Mouse (Mus musculus): ENCODE data around the gene Gm14085.

DNA sequence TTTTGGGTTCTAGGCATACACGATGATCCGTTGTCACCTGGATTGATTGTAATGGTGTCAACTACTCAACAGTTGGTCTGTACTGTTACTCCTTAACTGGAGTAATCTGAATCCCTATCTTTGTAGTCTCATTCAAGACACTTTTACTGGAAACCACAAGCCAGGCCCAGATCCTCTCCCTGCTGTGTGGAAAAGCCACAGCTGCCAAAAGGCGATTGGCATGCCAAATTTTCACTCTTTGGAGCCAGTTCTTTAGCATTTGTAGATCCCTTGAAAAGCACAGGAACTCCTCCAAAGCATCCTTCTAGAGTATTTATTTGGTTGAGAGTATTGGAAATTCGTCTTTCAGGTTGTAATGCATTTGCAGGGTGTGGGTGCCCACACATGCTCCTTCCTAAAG lies 86.6 kb downstream of the Gm14085 start:
- no peak for TF ChIP-seq POLR2A (IDR thresholded peaks at IDR 0.05; ENCODE audit: borderline replicate concordance, control insufficient read depth, low read depth, low read length)
- TF ChIP-seq CTCF (IDR thresholded peaks at IDR 0.05; ENCODE audit: control insufficient read depth, insufficient read depth, low read length), result no peak
